Mouse (Mus musculus): ENCODE measurements around the gene Rpl3.

- TF ChIP-seq GATA1 (IDR thresholded peaks at IDR 0.05; ENCODE audit: borderline replicate concordance, low read length) = no peak
- TF ChIP-seq FLI1 (IDR thresholded peaks at IDR 0.05; ENCODE audit: low read length) = no peak
Measured at GRCm38 (mm10) chr15:80083740-80084139, 7.9 kb downstream of the Rpl3 start.

Data from megakaryocyte, embryonic 14.5 days (primary cell).